18 mouse cellular contexts compared by ENCODE assay signal in genomic region chr6:34318636-34319035, GRCm38 (mm10). TPM values are rescaled to one million over a fixed set of nuclear protein-coding genes. Genes with fewer than 3 reads are reported as not detected.
DNase-seq lines count a peak whose midpoint lies in the region; ATAC-seq lines count a peak whose summit lies in the region.
"Had no signal": no experiment of that assay in that cellular context is flagged by ENCODE, and none has a peak within 500 bp of the region (broad histone marks: within the 10 kb centered on the region; RNA-seq: fewer than 3 reads in every experiment).

No protein-coding gene starts in this region.

- no peak overlapping the region for H3K4me3 ChIP-seq in heart, embryonic 14.5 days (ENCODE audit: control insufficient read depth in 1 of 2, insufficient read depth in 1 of 2, low read depth in 1 of 2, low read length in 2 of 2)
- H3K4me3 ChIP-seq: embryonic facial prominence, embryonic 12.5 days; hindbrain, embryonic 15.5 days had no signal

- no peak for ATAC-seq in heart, embryonic 14.5 days (ENCODE audit: insufficient number of reproducible peaks, insufficient read depth, low FRiP score, low read depth)
- no peak for ATAC-seq in megakaryocyte-erythroid progenitor cell, adult 5-6 weeks (replicated peaks; ENCODE audit: low FRiP score, low TSS enrichment, poor library complexity, severe bottlenecking)
- ATAC-seq: intestine, embryonic 16.5 days; Patski had no signal

- peaks cover 0 to 22% of the 10 kb centered on the region in 2 experiments for H3K4me1 ChIP-seq in heart, embryonic 14.5 days (ENCODE audit: control insufficient read depth in 2 of 2, insufficient read depth in 2 of 2, low read length in 2 of 2)

- peak overlapping the region; percentile 77; the same call in 1 of the 2 replicates for H3K4me2 ChIP-seq in heart, embryonic 14.5 days (ENCODE audit: low read length)

- WGBS in heart, embryonic 14.5 days: 61% methylated on average over 6 of the region's 6 CpGs

- no peaks in the 10 kb centered on the region for H3K27me3 ChIP-seq in heart, embryonic 14.5 days (ENCODE audit: control insufficient read depth, insufficient read depth, low read length)
- H3K27me3 ChIP-seq: embryonic facial prominence, embryonic 12.5 days; hindbrain, embryonic 15.5 days; kidney, embryonic 15.5 days; liver, embryonic 15.5 days; lung, embryonic 15.5 days; neural tube, embryonic 13.5 days; Patski had no signal

- no peaks in the 10 kb centered on the region for H3K36me3 ChIP-seq in heart, embryonic 14.5 days (ENCODE audit: control insufficient read depth, insufficient read depth, low read length)
- H3K36me3 ChIP-seq: embryonic facial prominence, embryonic 12.5 days; hindbrain, embryonic 15.5 days; kidney, embryonic 15.5 days; liver, embryonic 15.5 days; lung, embryonic 15.5 days; neural tube, embryonic 13.5 days had no signal

- no peak overlapping the region for H3K9ac ChIP-seq in heart, embryonic 14.5 days (ENCODE audit: low read length)
- H3K9ac ChIP-seq: embryonic facial prominence, embryonic 12.5 days; hindbrain, embryonic 15.5 days; kidney, embryonic 15.5 days; liver, embryonic 15.5 days; lung, embryonic 15.5 days; neural tube, embryonic 13.5 days had no signal

- H3K27ac ChIP-seq in heart, embryonic 14.5 days (replicated peaks in 1 of 2; ENCODE audit: control insufficient read depth in 1 of 2, insufficient read depth in 1 of 2, low read depth in 2 of 2, low read length in 2 of 2): no peak overlapping the region
- H3K27ac ChIP-seq: embryonic facial prominence, embryonic 12.5 days; hindbrain, embryonic 15.5 days; kidney, embryonic 15.5 days; liver, embryonic 15.5 days; lung, embryonic 15.5 days; neural tube, embryonic 13.5 days had no signal

- no peaks in the 10 kb centered on the region for H3K9me3 ChIP-seq in heart, embryonic 14.5 days (ENCODE audit: control insufficient read depth, low read length)
- H3K9me3 ChIP-seq: embryonic facial prominence, embryonic 12.5 days; hindbrain, embryonic 15.5 days; liver, embryonic 15.5 days; lung, embryonic 15.5 days; neural tube, embryonic 13.5 days had no signal

- no peak for DNase-seq in heart, adult 8-10 months (ENCODE audit: low spot score)
- peak; percentile 26 for DNase-seq in CD4-positive helper T cell, adult 2 months (ENCODE audit: low read depth, low spot score)
- DNase-seq in induced T-regulatory cell, adult 2 months (ENCODE audit: low read depth): peak; percentile 24
- peak; percentile 28 for DNase-seq in thymus, postnatal 25 days
- DNase-seq in ovary, adult 18-20 months (ENCODE audit: low spot score): no peak
- DNase-seq: gastrocnemius, postnatal 36 days; right cerebral cortex, adult 18-20 months had no signal

RNA-seq across cellular contexts. Expression of gene Akr1b3, which starts 1.4 kb away (rescaled TPM):
- polyA plus RNA-seq in heart, embryonic 14.5 days (2014; fragmentation: Nextera tagmentation; extraction: Ambion mirVana): 183 and 187 TPM in 2 replicates
- 100 to 1,000 TPM; 272 to 373 (median 320) TPM for total RNA-seq in heart, adult 8-10 months (2022)
- total RNA-seq in megakaryocyte-erythroid progenitor cell, adult 5-6 weeks (2014; fragmentation: Nextera tagmentation): 136 and 183 TPM in 2 replicates
- total RNA-seq in megakaryocyte-erythroid progenitor cell, adult 5-6 weeks (2017): 72.9 and 78.5 TPM in 2 replicates

RNA-seq across cellular contexts. Expression of gene Akr1b8, which starts 35.3 kb away (rescaled TPM):
- polyA plus RNA-seq in heart, embryonic 14.5 days (2014; fragmentation: Nextera tagmentation; extraction: Ambion mirVana): 11.3 and 11.5 TPM in 2 replicates
- total RNA-seq in heart, adult 8-10 months (2022): 1 to 10 TPM; 3.7 to 4.6 (median 3.9) TPM
- total RNA-seq in megakaryocyte-erythroid progenitor cell, adult 5-6 weeks (2014; fragmentation: Nextera tagmentation): not detected in 2 replicates
- not detected in 2 replicates for total RNA-seq in megakaryocyte-erythroid progenitor cell, adult 5-6 weeks (2017)
- total RNA-seq: hematopoietic stem cell, adult 5-6 weeks had no signal

Comparison
In these comparisons a context has a peak if more than half of its experiments do, and no peak if none do; other contexts are left out.
1. DNase-seq: peak in CD4-positive helper T cell, adult 2 months (single experiment), induced T-regulatory cell, adult 2 months (single experiment) and thymus, postnatal 25 days (single experiment); none in heart, adult 8-10 months (single experiment) and ovary, adult 18-20 months (single experiment).
2. RNA of gene Akr1b8, which starts 35.3 kb away (total RNA-seq): 3.7 to 4.6 TPM in heart, adult 8-10 months; not detected in megakaryocyte-erythroid progenitor cell, adult 5-6 weeks; every median in the first group is over 4 times any median in the second.